Mouse (Mus musculus): ENCODE data around the gene Prepl.

GRCm38 (mm10) chr17:85033087-85033486, 57.0 kb downstream of the Prepl start:
- TF ChIP-seq EP300 (IDR thresholded peaks at IDR 0.05; ENCODE audit: low read depth) (no peak), CTCF (IDR thresholded peaks at IDR 0.05; ENCODE audit: low read depth) (no peak)
